Mouse (Mus musculus): ENCODE results near the gene Orm2. TPM values are rescaled to one million over a fixed set of nuclear protein-coding genes. Genes with fewer than 3 reads are reported as not detected.

Orm2 gene
- polyA plus RNA-seq, 1 experiment from 2014 or later = not detected

DNA sequence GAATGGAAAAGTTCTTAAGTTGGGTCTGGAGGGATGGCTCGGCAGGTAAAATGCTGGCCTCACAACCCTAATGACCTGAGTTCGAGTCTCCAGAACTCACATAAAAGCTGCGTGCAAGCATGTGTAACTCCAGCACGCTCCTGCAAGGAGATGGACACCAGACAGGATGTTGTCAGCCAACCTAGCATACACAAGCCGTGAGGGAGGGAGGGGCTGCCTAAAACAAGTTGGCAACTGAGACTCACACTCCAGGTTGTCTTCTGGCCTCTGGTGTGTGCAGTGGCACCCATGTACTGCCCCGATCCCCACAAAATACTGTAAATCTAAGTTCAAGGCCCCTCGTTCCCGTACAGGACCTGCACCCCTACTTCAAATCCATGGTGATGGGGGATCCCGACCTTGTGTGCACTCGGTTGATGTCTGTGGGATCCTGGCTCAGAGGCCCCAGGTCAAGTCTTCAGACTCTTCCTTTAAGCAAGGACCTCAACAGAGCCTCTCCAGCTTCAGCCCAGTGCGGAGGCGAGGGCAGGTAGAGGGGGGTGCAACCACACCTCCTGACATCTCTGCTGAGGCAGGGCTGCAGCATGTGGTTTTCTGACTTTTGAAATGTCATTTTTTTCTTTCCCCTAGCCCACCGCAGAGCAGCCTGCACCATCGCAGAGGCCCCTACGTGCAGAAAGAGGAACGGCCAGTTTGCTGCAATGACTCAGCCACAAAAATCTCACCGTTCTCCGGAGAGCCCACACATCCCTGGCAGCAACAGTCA, 38.5 kb downstream of the Orm2 start:
- no peaks in the 10 kb centered on the region for H3K9me3 ChIP-seq (ENCODE audit: control insufficient read depth, low read length)
- H3K27ac ChIP-seq = no peak overlapping the region
- H3K4me3 ChIP-seq (replicated peaks; ENCODE audit: low read length) = no peak overlapping the region
- no peak for DNase-seq (ENCODE audit: low spot score)
- no peak overlapping the region for H3K4me2 ChIP-seq (replicated peaks)
- 92% methylated on average over 18 of the region's 18 CpGs for WGBS
- no peak overlapping the region for H3K9ac ChIP-seq
- H3K4me1 ChIP-seq (replicated peaks; ENCODE audit: control insufficient read depth, insufficient read depth, low read length) = peaks cover 33% of the 10 kb centered on the region
- H3K36me3 ChIP-seq (replicated peaks; ENCODE audit: control insufficient read depth, insufficient read depth) = no peaks in the 10 kb centered on the region
- no peaks in the 10 kb centered on the region for H3K27me3 ChIP-seq (ENCODE audit: control insufficient read depth, insufficient read depth, low read length)
- ATAC-seq (ENCODE audit: low FRiP score) = no peak

DNA sequence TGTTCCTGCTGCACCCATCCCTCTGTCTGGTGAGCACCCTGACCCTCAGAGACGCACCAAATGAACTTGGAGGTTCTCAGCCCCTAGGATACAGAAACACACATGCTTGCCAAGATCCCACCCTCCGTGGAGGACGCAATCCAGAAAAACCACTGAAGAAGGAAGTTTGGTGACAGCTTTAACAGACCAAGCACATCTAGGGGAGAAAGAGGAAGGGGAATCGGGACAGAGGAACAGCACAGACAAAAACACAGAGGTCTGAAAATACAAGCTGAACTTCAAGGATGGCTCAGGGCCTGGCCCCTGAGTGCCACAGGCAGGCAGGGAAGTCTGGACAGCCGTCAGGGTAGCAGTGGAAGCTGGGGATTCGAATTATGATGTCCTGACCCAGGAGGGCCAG, 39.4 kb downstream of the Orm2 start:
- H3K9me3 ChIP-seq (ENCODE audit: control insufficient read depth, low read length) = no peaks in the 10 kb centered on the region
- no peak overlapping the region for H3K4me3 ChIP-seq (replicated peaks; ENCODE audit: low read length)
- ATAC-seq (ENCODE audit: low FRiP score) (no peak), DNase-seq (ENCODE audit: low spot score) (no peak)
- WGBS = 85% methylated on average over 6 of the region's 6 CpGs
- H3K4me1 ChIP-seq (replicated peaks; ENCODE audit: control insufficient read depth, insufficient read depth, low read length) = peaks cover 34% of the 10 kb centered on the region
- H3K27me3 ChIP-seq (ENCODE audit: control insufficient read depth, insufficient read depth, low read length) = no peaks in the 10 kb centered on the region
- H3K27ac ChIP-seq = no peak overlapping the region
- no peaks in the 10 kb centered on the region for H3K36me3 ChIP-seq (replicated peaks; ENCODE audit: control insufficient read depth, insufficient read depth)
- H3K4me2 ChIP-seq (replicated peaks) = no peak overlapping the region
- no peak overlapping the region for H3K9ac ChIP-seq

DNA sequence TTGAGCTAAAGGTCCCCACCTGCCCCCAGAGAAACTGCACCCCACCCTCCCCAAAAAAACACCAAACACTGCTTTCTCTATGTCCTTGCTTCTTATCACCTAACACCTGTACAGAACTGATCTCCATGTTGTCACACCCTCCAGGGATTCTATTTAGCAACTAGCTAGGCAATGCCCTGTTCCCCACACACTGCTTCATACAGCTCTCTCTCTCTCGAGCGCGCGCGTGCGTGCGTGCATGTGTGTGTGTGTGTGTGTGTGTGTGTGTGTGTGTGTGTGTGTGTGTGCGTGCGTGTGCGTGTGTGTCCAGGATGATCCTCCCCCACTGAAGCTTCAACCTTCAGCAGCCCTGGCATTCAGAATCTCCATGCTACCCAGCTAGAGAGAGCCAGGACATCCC, 39.8 kb downstream of the Orm2 start:
- WGBS = 89% methylated on average over 10 of the region's 10 CpGs
- Histone ChIP-seq H3K9ac (no peak overlapping the region), H3K27me3 (ENCODE audit: control insufficient read depth, insufficient read depth, low read length) (no peaks in the 10 kb centered on the region), H3K36me3 (replicated peaks; ENCODE audit: control insufficient read depth, insufficient read depth) (no peaks in the 10 kb centered on the region), H3K4me2 (replicated peaks) (no peak overlapping the region), H3K9me3 (ENCODE audit: control insufficient read depth, low read length) (no peaks in the 10 kb centered on the region), H3K4me3 (replicated peaks; ENCODE audit: low read length) (no peak overlapping the region), H3K4me1 (replicated peaks; ENCODE audit: control insufficient read depth, insufficient read depth, low read length) (peaks cover 34% of the 10 kb centered on the region), H3K27ac (no peak overlapping the region)
- ATAC-seq (ENCODE audit: low FRiP score) (no peak), DNase-seq (ENCODE audit: low spot score) (no peak)

DNA sequence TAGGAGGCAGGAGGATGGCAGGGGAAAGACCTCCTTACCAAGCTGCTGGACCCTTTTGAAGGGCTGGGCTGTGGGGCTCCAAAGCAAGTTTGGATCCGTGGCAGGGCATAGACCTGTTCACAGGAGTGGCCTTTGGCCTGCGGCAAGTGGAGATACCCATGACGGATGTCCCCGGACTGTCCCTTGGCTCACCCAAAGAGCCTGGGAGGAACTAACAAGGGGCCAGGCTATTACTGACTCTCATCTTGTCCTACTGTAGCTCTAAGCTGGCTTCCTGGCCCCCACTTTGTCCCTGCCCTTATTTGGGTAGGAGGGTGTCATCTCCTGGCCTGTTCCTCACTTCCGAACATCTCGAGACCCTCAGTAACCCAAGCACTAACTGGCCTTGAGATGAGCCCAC, 40.3 kb downstream of the Orm2 start:
- H3K4me3 ChIP-seq (replicated peaks; ENCODE audit: low read length) = no peak overlapping the region; the same call in 1 of the 2 replicates
- H3K27ac ChIP-seq = peak overlapping the region; percentile 68
- no peaks in the 10 kb centered on the region for H3K36me3 ChIP-seq (replicated peaks; ENCODE audit: control insufficient read depth, insufficient read depth)
- DNase-seq (ENCODE audit: low spot score) (no peak), ATAC-seq (ENCODE audit: low FRiP score) (0 out of 2 replicates have a peak, but pooled peaks have one; percentile 9)
- H3K27me3 ChIP-seq (ENCODE audit: control insufficient read depth, insufficient read depth, low read length) = no peaks in the 10 kb centered on the region
- H3K4me2 ChIP-seq (replicated peaks) = peak overlapping the region; percentile 32
- H3K9ac ChIP-seq = peak overlapping the region; percentile 25; the same call in 1 of the 2 replicates
- WGBS = 67% methylated on average over 6 of the region's 6 CpGs
- no peaks in the 10 kb centered on the region for H3K9me3 ChIP-seq (ENCODE audit: control insufficient read depth, low read length)
- H3K4me1 ChIP-seq (replicated peaks; ENCODE audit: control insufficient read depth, insufficient read depth, low read length) = peaks cover 34% of the 10 kb centered on the region

DNA sequence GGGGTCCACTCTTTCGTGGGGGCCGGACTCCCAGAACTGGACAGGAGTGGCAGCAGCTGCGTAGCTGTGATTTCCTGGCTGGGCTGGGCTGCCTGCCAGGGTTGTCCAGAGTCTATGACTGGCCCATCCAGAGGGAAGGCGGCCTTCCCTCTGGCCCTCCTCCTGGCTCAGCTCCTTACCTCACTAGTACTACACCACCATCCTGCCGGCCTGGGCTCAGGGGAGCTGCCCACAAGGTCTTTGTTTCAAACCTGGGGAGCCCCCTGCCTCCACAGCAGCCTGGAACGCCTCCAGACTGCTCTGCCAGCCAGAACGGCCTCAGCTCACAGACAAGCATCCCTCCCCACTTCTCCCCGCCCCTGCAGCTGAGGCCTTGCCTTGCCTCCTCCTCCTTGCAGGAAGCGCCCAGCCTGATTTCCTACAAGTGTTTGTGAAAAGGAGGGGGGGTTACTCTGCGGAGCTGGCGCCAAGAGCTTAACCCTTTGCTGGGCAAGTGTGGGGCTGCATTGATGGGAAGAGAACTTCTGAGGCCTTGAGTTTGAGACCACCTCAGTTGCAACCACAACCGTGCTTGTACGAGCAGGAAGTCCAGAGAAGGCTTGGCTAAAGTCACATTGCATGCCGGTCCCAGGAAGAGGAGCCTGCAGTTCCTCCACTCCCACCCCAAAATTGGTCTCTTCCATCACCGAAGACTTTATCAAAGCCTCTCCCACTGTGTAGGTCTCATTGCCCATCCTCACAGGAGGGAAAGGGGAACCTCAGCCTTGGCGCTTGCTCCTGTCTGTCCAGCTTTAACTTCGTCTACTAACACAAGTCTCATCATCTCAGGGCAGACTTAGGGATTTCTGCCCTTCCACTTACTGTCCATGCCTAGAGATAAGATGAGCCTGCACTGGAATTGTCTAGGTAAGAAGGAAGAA, 41.1 kb downstream of the Orm2 start, which contains the start of gene Akna:
TSS of gene Akna (minus strand) at position 315 of the 920 bp plus-strand sequence.
- DNase-seq (ENCODE audit: low spot score) (peak; percentile 73), ATAC-seq (ENCODE audit: low FRiP score) (peak; percentile 84)
- WGBS = 13% methylated on average over 17 of the region's 17 CpGs
- Histone ChIP-seq H3K4me1 (replicated peaks; ENCODE audit: control insufficient read depth, insufficient read depth, low read length) (peaks cover 37% of the 10 kb centered on the region), H3K9ac (peak within 1 kb of the TSS; percentile 25), H3K36me3 (replicated peaks; ENCODE audit: control insufficient read depth, insufficient read depth) (no peaks in the 10 kb centered on the region), H3K4me3 (replicated peaks; ENCODE audit: low read length) (no peak within 1 kb of the TSS; the same call in 1 of the 2 replicates), H3K27me3 (ENCODE audit: control insufficient read depth, insufficient read depth, low read length) (no peaks in the 10 kb centered on the region), H3K9me3 (ENCODE audit: control insufficient read depth, low read length) (no peaks in the 10 kb centered on the region), H3K4me2 (replicated peaks) (peak within 1 kb of the TSS; percentile 32), H3K27ac (peak within 1 kb of the TSS; percentile 68)

DNA sequence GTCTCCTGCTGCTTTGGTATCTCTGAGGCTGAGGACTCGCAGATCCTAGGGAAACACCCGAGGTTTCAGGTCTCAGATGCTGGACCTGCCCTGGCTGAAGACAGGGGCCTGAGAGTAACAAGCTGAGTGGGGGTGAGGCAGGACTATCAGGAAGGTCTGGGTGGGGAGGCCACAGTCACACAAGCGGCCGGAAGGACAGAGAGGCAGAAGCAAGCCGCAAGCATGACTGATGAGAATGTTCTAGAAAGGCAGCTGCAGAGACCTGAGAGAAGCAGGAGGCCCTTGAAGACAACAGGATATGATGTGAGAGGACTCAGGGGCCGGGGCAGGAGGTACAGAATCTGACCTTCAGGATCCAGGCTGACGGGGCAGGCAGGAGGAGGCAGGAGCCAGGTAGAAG, 42.0 kb downstream of the Orm2 start:
- WGBS = 76% methylated on average over 7 of the region's 7 CpGs
- no peak for ATAC-seq (ENCODE audit: low FRiP score)
- Histone ChIP-seq H3K4me1 (replicated peaks; ENCODE audit: control insufficient read depth, insufficient read depth, low read length) (peaks cover 46% of the 10 kb centered on the region), H3K9me3 (ENCODE audit: control insufficient read depth, low read length) (no peaks in the 10 kb centered on the region), H3K4me3 (replicated peaks; ENCODE audit: low read length) (no peak overlapping the region), H3K27me3 (ENCODE audit: control insufficient read depth, insufficient read depth, low read length) (no peaks in the 10 kb centered on the region), H3K27ac (no peak overlapping the region), H3K4me2 (replicated peaks) (no peak overlapping the region), H3K36me3 (replicated peaks; ENCODE audit: control insufficient read depth, insufficient read depth) (no peaks in the 10 kb centered on the region), H3K9ac (no peak overlapping the region)
- no peak for DNase-seq (ENCODE audit: low spot score)

DNA sequence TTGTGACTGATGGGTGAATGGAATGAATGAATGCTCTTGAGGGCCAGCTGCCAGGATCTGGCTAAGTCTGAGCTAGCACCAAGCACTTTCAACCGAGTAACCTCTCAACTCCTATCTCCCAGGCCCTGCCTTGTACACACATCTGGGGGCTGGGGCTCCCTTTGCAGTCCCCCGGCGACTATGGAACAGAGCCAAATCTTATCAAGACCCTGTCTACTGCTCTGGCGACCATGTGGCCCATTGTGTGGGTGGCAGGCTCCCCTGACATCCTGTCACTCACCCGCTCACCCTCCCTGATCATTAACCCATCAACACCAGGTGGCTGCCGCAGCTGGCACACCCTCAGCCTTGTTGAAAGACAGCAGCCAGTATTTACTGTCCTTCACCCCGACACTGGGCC, 42.8 kb downstream of the Orm2 start:
- no peaks in the 10 kb centered on the region for H3K36me3 ChIP-seq (replicated peaks; ENCODE audit: control insufficient read depth, insufficient read depth)
- no peak for ATAC-seq (ENCODE audit: low FRiP score)
- no peak overlapping the region for H3K9ac ChIP-seq
- H3K9me3 ChIP-seq (ENCODE audit: control insufficient read depth, low read length) = no peaks in the 10 kb centered on the region
- H3K27ac ChIP-seq = no peak overlapping the region
- no peak overlapping the region for H3K4me3 ChIP-seq (replicated peaks; ENCODE audit: low read length)
- WGBS = 15% methylated on average over 7 of the region's 7 CpGs
- no peaks in the 10 kb centered on the region for H3K27me3 ChIP-seq (ENCODE audit: control insufficient read depth, insufficient read depth, low read length)
- DNase-seq (ENCODE audit: low spot score) = no peak
- peaks cover 47% of the 10 kb centered on the region for H3K4me1 ChIP-seq (replicated peaks; ENCODE audit: control insufficient read depth, insufficient read depth, low read length)
- H3K4me2 ChIP-seq (replicated peaks) = no peak overlapping the region

DNA sequence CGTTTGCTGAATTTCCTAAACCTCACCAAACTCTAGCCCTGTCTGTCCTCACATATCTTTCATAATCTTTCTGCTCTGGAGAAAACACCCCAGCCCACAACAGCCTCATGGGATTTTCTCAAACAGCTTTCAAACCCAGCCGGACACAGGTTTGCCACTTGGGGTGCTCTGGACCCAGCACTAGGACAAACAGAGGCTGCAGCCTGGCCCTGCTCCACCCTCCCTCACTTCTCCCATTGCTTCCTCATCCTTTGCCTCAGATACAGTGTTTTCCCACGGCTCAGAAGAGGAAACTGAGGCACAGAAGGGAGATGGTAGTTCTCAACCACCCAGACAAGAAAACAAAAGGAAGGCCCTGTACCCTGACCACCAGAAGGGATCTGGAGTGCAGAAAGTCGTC, 43.4 kb downstream of the Orm2 start:
- Histone ChIP-seq H3K9ac (no peak overlapping the region), H3K4me2 (replicated peaks) (no peak overlapping the region), H3K27ac (no peak overlapping the region), H3K4me3 (replicated peaks; ENCODE audit: low read length) (no peak overlapping the region), H3K36me3 (replicated peaks; ENCODE audit: control insufficient read depth, insufficient read depth) (no peaks in the 10 kb centered on the region), H3K4me1 (replicated peaks; ENCODE audit: control insufficient read depth, insufficient read depth, low read length) (peaks cover 47% of the 10 kb centered on the region), H3K27me3 (ENCODE audit: control insufficient read depth, insufficient read depth, low read length) (no peaks in the 10 kb centered on the region), H3K9me3 (ENCODE audit: control insufficient read depth, low read length) (no peaks in the 10 kb centered on the region)
- 54% methylated on average over 4 of the region's 4 CpGs for WGBS
- no peak for DNase-seq (ENCODE audit: low spot score)
- no peak for ATAC-seq (ENCODE audit: low FRiP score)

DNA sequence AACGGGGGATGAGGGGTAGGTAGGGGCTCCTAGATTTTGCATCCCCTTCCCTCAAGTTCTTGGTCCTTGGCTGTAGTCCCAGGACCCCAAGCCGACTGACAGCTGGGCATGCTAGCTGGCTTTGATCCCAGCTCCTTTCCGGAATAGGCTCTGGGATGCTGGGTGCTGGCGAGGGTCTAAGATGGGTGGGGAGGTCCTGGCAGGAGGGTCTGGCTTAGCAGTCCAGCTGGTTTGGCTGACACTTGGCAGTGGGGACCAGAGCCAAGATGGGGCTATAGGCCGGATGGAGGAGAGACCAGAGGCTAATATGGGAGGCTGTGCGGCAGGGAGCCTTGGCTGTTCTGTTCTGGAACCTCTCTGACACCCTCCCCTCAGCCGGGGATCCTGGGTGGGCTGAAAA, 46.0 kb downstream of the Orm2 start:
- no peak for DNase-seq (ENCODE audit: low spot score)
- Histone ChIP-seq H3K27ac (0 out of 2 replicates have a peak overlapping the region, but pooled peaks have one; percentile 49), H3K4me2 (replicated peaks) (peak overlapping the region; percentile 81), H3K9ac (no peak overlapping the region; the same call in 1 of the 2 replicates), H3K9me3 (ENCODE audit: control insufficient read depth, low read length) (no peaks in the 10 kb centered on the region), H3K4me1 (replicated peaks; ENCODE audit: control insufficient read depth, insufficient read depth, low read length) (peaks cover 39% of the 10 kb centered on the region), H3K27me3 (ENCODE audit: control insufficient read depth, insufficient read depth, low read length) (no peaks in the 10 kb centered on the region), H3K36me3 (replicated peaks; ENCODE audit: control insufficient read depth, insufficient read depth) (no peaks in the 10 kb centered on the region), H3K4me3 (replicated peaks; ENCODE audit: low read length) (no peak overlapping the region)
- 44% methylated on average over 7 of the region's 7 CpGs for WGBS
- peak; percentile 24; the same call in 1 of the 2 replicates for ATAC-seq (ENCODE audit: low FRiP score)
